Mouse (Mus musculus): ENCODE data around the gene Nxt2.
"Not testable (repeated sequence)": the region's sequence is repeated elsewhere in the genome, so short reads cannot be mapped to it uniquely, and the experiment has no call there.

The Nxt2 gene

DNA sequence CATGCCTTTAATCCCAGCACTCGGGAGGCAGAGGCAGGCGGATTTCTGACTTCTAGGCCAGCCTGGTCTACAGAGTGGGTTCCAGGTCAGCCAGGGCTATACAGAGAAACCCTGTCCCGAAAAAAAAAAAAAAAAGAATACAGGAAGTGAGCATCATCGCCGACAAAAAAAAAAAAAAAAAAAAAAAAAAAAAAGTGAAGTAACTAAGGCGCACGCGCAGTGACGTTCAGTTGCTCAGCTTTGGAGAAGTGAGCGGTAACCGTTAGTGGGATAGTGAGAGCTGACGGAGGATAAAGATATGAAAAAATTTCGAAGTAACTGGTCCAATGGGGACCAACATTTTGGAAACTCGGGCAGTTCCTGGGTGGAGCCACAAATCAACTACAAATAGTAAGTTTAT is at the start of gene Nxt2:
Nxt2 (plus strand) TSS at position 229 of the 400 bp plus-strand sequence.
- no peak for DNase-seq

DNA sequence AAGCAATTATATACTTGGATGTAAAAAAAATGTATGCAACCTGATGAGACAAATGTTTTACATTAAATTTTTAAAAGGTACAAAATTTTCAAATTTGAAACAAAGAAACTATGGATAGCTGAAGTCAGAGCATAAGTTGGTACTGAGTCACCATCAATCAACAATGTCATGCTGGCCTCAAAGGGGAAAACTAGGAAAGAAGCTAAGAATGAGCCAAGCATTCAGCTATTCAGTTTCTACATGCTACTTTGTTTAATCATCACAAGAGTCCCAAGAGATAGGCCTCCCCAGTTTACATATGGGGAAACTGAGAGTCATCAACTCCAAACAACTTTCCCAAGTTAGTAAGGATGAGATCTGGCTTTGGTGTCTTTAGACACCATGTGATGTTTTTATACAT is 49.6 kb upstream of the Nxt2 start:
- DNase-seq, result no peak

DNA sequence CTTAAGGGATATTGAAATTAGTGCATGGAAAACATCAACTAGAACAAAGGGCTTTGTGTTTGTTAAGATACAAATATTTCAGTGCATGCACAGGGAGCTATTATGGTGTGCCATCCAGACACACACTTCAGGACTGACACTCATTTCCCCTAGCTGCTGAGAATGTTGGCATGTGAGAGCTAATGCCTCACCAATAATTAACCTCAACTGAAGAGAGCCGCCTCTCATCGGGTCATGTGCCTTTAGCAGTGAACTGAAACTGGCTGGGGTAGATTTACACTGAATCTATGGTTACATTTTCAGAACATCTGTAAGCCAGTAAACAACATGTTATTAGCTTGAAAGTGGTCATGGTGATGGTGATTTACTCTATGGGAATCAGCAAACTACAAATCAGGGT is 44.5 kb upstream of the Nxt2 start:
- no peak for DNase-seq

DNA sequence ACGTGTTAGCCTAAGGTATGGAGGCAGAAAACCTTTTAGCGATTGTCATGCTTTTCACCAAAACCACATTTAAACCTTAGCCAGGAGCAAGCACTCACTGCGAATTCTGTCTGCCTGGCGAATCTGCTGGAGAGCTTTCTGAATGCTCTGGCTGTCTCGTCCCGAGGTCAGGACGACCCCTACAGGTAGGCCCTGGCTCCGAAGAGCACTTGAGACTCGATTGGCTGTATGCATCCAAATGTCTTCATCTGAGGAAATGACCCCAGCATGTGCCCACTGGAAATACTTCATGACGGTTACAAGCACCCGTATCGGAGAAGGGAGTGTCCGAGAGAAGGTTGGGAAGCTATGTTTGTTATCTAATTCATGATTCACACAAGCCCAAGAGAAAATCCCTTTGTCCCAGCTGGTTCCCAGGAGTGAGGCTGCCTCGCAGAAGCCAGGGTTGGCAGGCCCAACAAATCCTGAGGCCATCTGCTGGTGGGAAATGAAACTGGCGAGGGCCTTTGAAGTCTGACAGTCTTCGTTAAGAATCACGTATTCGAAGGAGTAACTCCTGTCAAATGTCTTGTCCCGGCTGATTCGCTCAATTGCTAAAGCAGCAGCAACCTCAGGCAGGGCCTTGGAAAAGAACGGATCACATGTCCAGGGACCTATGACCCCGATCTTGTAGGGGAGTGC is 37.4 kb upstream of the Nxt2 start:
- DNase-seq, result peak; percentile 22

DNA sequence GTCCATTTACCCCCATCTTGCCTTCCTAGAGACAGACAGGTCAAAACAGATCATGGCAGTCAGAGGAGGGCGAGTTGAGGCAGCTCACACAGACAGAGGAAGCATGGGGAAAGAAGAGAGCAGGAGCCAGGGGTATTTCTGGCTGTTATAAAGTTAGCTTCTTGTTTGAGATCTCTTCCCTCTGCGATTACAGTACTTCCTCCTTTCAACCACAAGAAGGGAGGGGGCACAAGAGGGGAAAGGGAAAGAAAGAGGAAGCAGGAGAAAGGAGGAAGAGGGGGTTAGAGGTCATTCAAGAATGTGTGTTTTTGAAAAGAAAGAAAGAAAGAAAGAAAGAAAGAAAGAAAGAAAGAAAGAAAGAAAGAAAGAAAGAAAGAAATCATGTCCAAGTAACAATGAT is 36.2 kb upstream of the Nxt2 start:
- DNase-seq, result no peak

DNA sequence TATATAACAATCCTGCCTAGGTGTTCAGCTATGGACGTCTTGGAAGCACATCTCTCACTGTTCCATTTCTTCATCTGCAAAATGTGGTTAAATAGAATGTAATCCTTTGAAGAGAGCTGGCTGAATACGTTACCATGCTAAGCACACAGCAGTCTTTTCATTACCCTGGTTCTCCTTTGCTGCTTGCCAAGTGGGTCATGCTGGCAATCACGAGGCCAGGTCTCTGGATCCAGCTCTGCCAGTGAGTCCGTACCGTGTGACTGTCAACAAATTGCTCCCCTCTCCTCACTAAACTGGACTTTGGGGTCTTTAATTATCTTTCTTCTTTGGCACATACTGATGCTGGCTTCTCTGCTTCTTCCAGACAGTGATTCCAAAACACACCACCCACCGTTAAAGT is 32.1 kb upstream of the Nxt2 start:
- DNase-seq, result peak; percentile 3

DNA sequence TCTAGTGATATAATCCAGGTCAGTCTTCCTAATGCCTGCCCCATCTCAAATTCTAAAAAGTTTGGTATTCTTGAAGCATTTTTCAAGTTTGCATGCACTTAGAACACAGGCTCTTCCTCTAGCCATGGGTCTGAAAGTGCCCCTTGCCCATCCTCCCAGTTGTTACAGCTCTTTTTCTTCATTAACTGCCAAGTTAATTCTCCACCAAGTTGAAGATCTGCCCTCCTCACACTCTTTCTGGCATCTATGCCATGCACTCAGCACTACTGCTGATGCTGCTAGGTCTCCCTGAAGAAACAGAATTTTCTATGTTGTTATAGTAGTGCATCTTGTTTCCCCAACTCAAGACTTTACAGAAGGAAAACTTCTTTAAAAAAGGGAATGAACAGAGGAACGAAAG is 31.0 kb upstream of the Nxt2 start:
- no peak for DNase-seq

DNA sequence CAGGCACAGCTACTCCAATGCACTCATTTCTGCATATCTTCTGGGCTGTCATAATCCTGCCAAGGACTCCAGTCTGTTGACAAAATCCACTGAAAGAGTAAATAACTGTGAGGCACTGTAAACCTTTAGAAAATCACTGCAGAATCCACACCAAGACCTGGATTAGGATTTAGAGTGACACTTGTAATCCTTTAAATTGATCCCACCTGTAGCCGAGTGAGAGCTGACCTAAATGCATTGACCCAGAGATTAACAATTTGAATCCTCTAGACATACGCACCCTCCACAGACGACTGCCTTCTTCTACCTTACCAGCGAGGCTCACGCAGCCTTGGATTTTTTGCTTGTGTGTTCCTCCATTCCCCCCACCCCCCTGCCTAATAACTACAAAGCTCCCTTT is 29.7 kb upstream of the Nxt2 start, which contains the start of gene Gucy2f:
Gucy2f (minus strand) TSS at position 101 of the 400 bp plus-strand sequence.
- no peak for DNase-seq

DNA sequence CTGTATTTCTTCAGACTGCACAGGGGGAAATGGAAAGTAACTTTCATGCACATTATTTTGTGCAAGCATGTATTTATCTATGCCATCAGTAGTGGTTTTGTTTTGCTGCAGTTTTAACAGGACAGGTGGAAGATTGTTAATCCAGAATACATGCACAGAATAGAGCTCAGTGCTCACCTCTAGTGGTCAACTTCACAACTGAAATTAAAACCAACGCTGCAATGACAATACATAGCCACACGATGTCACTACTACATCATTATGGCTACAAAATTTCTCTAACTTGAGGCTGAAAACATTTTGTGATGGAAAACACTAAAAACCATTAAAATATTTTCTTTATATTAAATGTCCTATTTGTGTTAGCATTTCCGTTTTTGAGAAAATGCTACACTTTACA is 26.3 kb upstream of the Nxt2 start:
- DNase-seq, result peak; percentile 24

DNA sequence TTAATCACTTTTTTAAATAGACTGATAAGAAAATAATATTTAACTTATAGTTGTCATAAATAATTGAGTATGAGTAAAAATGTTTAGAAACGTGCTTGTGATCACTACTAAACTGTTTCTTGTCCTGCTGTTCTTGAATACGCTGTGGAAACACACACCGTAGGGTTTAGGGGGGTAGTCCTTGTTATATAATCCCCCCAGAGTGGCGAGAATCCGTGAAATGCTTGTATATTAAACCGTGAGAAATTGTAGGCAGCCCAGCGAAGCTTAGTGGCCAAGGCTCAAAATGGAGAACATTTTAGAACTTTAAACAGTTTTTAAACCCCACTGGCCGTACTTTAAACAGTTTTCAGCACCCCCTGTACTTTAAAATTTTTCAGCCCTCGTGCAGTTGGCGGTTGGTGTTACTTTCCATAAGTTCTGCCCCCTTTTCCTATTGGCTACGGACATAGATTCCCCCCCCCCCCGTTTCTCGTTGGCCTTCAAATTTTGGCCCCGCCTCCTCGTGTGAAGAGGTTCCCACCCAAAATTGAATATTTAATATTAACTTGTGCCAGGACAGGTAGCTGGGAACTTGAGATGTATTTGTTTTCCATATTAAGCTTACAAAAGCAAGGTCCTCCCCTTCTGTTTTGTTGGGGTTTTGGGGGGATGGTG is 956 bp downstream of the Nxt2 start:
- peak; percentile 1 for DNase-seq

DNA sequence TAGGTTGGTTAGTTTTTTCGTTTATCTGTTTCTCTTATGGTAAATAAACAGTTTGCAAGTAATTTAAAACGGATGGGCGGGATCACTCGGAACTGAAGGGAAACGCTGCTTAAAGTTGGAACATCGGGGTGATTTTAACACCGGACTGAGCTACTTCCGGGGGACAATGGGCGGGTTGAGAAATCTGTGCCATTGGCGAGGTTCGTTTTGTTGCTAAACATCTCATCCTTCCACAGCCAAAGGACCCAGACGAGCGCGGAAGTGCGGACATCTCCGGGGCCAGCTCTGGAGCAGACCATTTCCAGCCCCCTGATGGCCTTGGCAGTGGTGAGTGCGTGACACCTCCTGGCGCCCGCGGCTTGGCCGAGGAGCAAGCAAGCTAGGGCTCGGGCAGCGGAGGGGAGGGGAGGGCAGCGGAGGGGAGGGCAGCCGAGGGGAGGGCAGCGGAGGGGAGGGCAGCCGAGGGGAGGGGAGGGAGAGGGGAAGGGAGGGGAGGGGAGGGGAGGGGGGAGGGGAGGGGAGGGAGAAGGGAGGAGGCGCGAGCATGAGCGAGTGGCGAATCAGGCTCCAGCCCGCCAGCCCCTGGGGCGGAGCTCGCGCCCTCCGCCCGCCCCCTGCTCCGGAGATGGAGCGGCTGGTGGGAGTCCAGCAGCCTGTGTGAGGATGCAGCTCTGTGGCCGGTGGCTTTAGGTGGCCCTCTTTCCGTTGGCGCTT is 1.6 kb downstream of the Nxt2 start:
- DNase-seq, result peak; percentile 73

DNA sequence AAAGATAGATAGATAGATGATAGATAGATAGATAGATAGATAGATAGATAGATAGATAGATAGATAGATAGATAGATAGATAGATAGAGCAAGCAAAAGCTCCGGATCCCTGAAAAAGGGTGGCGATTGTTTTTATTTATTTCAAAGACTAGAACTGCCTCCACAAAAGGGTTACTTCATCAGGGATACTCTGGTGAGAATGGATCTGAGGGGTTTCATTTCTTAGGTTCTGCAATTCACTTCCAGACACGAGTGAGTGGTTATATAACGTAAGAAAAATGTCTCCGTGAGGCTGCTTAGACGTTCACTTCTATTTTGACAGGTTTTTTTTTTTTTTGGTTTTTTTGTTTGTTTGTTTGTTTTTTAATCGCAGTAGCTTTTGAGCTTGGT is 2.2 kb downstream of the Nxt2 start:
- no peak for DNase-seq

DNA sequence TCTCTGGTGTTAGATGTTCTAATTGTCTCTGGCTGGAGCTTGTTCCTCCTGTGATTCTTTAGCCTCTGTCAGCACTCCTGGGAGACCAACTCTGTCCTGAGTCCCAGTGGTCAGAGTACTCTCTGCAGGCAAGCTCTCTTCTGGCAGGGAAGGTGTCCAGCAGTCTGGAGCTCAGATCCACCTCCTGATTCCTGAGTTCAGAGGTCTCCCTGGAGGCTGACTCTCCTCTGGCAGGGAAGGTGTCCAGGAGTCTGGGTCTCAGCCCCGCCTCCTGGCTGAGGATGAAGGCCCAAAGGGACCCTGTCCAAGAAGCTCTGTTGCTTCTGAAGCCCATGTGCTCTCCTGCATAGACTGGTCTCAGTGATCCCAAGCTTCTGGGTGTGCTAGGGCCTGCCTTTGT is 9.6 kb downstream of the Nxt2 start:
- DNase-seq, result not testable (repeated sequence)

DNA sequence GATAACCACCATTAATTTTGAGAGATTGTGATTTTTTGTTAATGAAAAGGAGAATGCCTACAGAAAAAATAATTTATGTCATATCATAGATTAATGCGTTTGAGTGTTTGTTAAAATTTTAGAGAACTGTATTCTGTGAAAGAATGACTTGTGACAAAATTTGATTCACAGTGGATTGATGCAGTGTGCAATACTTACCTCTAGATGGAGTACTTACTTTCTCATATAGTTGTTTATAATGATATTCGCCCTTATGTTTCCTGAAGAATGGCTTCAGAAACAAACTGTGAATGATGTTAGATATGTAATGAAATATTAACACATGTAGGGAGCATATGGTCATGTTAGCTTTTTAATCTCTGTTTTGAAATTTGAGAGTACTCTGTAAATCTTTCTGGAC is 10.5 kb downstream of the Nxt2 start:
- no peak for DNase-seq

DNA sequence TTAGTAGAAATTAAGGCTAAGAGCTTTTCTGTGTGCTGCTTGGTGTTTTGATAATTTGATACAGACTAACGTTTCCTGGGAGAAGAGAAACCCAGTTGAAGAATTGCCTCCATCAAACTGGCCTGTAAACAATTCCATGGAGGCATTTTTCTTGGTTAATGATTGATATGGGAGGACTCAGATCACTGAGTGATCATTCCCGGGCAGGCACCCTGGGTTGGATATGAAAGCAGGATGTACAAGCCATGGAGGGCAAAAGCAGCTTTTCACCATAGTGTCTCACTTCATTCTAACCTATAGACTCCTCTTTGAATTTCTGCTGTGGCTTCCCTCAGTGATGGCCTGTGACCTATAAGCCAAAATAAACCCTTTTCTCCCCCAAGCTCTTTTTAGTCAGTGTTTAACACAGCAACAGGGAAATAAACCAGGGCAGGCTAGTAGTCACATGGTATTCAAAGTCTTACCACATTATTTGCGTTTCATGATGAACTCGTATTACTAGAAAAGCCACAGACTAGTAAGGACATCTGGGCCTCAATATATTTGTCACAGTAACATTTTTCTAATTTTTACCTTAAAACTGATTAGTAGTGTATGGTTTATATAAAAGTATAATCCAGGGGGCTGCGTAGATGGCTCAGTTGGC is 19.2 kb downstream of the Nxt2 start:
- DNase-seq, result no peak

DNA sequence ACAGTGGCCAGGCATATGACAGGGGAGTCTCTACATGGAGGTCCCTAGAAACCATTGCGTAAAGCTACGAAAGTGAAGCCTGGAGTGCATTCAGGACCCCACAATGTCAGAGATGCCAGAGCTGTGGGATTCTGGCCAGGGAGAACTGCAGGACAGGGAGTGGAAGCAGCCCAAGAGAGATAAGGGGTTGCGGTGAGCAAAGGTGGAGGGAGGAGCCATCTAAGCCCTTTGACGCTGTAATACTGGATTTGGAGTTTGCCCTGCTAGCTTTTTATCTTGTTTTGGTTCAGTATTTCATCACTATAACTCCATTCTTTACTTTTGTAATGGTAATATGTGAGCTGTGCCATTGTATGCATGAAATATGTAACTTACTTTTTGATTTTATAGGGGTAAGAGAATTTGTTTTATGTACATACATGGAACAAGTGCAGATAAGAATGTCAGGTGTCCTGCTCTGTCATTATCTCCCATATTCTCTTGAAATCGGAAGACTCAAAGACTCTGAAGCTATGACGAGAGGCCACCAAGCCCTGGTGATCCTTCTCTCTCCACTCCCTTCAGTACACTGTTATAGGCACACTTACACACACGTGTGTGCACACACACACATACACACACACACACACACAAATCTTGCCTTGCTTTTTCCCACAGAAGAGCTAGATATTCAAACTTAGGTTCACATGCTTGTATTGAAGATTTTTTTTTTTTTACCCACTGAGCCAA is 23.6 kb downstream of the Nxt2 start:
- no peak for DNase-seq

DNA sequence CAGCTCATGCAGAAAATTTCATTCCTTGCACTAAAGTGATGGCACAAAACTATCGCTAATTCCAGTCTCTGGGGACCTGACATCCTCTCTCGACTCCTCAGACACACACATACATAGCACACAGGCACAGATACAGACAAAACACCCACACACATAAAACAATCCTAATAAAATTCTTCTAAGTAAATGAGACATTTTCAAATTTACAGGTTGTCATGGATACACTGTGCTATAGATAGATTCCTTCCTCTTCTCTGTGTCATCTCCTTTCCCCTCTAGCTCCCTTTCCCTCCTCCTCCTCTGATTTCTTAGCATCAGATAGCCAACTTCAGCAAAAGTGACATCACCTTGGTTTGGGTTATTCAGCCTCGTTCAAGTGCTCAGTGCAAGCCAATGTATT is 49.5 kb downstream of the Nxt2 start:
- no peak for DNase-seq

DNA sequence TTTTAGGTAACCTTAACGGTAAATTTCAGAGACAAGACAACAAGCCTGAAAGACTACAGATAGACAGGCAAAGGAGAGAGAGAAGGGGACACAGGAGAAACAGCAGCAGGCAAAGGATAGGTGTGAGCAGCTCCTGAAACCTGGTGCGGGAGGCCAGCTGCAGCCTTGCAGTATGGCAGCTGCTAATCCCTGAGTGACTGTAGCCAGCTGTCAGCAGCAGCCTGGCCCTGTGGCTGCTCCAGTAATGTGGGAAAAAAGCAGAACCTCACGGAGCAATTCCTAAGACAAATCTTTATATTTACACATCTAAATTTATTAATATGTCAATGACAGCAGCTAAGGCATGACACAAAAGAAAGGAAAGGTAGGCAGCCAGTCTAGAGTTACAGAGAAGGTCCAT is 50.0 kb downstream of the Nxt2 start:
- DNase-seq, result no peak

DNA sequence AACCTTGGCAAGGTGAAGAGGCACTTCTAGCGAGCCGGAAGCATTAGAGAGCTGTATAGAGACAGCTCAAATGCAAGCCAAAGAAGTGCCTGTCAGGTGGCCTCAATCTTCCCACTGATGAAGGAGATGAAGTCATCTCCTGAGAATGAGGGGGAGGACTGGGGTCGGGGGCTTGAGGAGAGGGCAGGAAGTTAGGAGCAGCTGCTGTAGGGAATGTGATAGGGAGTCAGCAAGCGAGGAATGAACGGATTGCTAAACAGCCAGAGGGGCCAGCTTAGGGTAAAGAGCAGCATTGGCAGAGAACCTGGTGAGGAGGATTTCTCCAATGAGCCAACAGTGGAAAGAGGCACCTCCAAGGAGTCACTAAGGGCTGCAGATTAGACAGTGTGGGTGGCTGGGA is 59.3 kb downstream of the Nxt2 start:
- DNase-seq, result no peak
